Mouse (Mus musculus) layer of hippocampus, adult 2 months (tissue): ENCODE results near the gene Ankmy2. TPM values are rescaled to one million over a fixed set of nuclear protein-coding genes. Genes with fewer than 3 reads are reported as not detected.

Experiments used
- DNase-seq, 2 experiments: peaks; one replicate each; pipeline ENCODE4 v3.0.0; 2022; ENCODE audit warnings: low spot score in 2 of 2
- H3K27ac ChIP-seq: fragments of 200-600 bp; 2 replicates; pipeline ENCODE4 v1.8.1; 2022
- H3K4me3 ChIP-seq: fragments of 200-600 bp; 2 replicates; pipeline ENCODE4 v1.8.1; 2022; ENCODE audit warnings: mild to moderate bottlenecking
- CTCF ChIP-seq: fragments of 200-600 bp; conservative IDR thresholded peaks from 2 replicates; pipeline ENCODE4 v1.8.1; 2022; ENCODE audit warnings: antibody characterized with exemption, mild to moderate bottlenecking, moderate library complexity
- total RNA-seq, 2 experiments: library from RNA; stranded (reverse); gene quantifications; 2 replicates each; pipeline ENCODE4 v1.2.3; 2021

The Ankmy2 gene
- total RNA-seq, 2 experiments from 2014 or later: 55.5 to 60.2 TPM

DNA sequence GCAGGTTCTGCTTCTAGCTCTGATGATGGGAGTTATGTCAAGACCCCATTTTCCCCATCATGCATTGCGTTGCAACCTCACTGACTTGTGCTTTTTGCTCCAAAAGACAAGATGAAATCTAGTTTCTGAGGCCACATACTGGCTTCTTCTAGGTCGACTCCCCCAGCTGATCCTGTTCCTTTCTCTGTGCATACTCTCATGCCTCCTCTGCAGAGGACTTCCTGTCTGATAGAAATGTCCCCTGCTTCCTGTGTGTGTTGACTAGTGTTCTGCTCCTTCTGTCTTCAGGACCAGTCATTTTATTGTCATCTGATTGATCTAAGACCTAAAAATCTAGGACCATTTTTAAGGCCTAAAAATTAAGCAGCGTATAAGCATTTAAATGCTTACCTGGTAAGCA lies 21.5 kb upstream of the Ankmy2 start:
- Histone ChIP-seq H3K27ac (no peak overlapping the region), H3K4me3 (no peak overlapping the region)
- peak in 1 of 2 experiments; percentile 4 for DNase-seq
- TF ChIP-seq CTCF: no peak

GRCm38 (mm10) chr12:36136285-36136684 lies 20.6 kb upstream of the Ankmy2 start:
- TF ChIP-seq CTCF: no peak
- Histone ChIP-seq H3K4me3 (no peak overlapping the region), H3K27ac (no peak overlapping the region)
- DNase-seq: peak in 1 of 2 experiments; percentile 2

GRCm38 (mm10) chr12:36137192-36137591 lies 19.7 kb upstream of the Ankmy2 start:
- no peak for TF ChIP-seq CTCF
- DNase-seq: no peak
- Histone ChIP-seq H3K4me3 (no peak overlapping the region), H3K27ac (no peak overlapping the region)

DNA sequence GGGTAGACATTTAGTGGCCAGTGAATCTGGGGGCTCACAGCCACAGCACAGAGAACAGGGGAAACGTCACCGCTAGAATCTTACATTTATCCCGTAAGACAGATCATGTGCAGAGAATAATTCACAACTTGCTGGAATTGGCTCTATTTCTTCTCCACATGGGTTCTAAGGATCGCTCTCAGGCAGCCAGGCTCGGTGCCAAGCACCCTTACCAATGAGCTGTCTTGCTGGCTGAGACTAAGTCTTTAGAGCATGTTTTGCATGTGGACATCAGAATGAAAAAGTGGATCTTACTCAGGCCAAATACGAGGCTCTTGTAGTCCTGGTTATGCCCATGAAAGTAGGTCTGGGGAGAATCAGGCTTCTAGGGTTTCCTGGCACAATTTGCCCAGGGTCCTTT lies 16.5 kb upstream of the Ankmy2 start:
- TF ChIP-seq CTCF: no peak
- no peak overlapping the region for H3K27ac ChIP-seq
- H3K4me3 ChIP-seq: no peak overlapping the region
- peak; percentile 23 to 27 for DNase-seq

GRCm38 (mm10) chr12:36146230-36147011 lies 10.5 kb upstream of the Ankmy2 start:
- H3K4me3 ChIP-seq: no peak overlapping the region
- peak; percentile 51 for TF ChIP-seq CTCF
- no peak for DNase-seq
- no peak overlapping the region for H3K27ac ChIP-seq

- no peak for DNase-seq
- TF ChIP-seq CTCF: no peak
- H3K4me3 ChIP-seq: no peak overlapping the region
- H3K27ac ChIP-seq: peak overlapping the region; percentile 21
These were observed 6.6 kb upstream of the Ankmy2 start for GRCm38 (mm10) chr12:36150265-36150664.

DNA sequence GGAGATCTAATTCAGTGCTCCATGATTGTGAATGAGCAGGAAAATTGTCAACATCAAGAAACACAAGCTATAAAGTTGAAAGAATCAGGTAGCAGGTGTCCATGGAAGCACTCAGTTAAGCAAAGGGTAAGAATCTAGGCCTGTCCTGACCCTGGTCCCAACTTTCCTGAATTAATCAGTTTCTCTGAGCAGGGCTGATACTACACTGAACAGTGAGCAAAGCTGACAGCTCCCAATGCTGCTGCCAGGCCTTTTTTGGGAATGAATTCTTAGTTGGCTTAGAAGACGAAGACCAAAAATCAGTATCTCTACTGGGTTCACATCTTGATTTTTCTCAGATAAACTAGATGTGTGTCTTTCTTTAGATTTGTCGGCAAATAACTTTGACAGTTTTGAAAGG lies 6.2 kb upstream of the Ankmy2 start:
- Histone ChIP-seq H3K4me3 (no peak overlapping the region), H3K27ac (peak overlapping the region; percentile 21)
- TF ChIP-seq CTCF: no peak
- DNase-seq: no peak

DNA sequence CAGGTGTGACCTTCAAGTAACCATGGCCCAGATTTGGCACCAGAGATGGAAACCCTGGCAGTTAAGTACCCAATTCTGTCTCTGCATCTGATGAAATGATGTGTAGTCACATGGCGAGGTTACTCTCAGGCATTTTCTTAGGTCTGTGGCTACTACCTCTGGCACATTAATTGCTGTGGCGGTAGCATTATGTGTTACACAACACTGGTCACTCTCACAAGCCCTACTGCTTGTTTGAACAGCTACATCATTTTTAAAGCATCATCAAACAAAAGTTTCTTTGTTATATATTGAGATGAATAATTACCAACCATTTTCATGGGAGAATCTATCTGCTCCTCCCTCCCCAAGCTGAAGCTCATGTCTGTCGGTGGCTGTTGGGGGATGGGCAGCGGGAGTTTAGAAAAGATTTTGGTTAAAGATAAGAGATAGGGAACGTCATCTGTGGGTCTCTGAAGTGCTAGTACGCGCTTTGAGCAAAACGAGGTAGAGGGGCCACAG lies 1.7 kb upstream of the Ankmy2 start:
- TF ChIP-seq CTCF: no peak
- peak; percentile 24 to 45 for DNase-seq
- Histone ChIP-seq H3K27ac (peak overlapping the region; percentile 99), H3K4me3 (peak overlapping the region; percentile 77)

GRCm38 (mm10) chr12:36156101-36156636 lies 745 bp upstream of the Ankmy2 start:
- peak overlapping the region; percentile 77 for H3K4me3 ChIP-seq
- H3K27ac ChIP-seq: peak overlapping the region; percentile 99
- no peak for TF ChIP-seq CTCF
- DNase-seq: peak in 1 of 2 experiments; percentile 44

DNA sequence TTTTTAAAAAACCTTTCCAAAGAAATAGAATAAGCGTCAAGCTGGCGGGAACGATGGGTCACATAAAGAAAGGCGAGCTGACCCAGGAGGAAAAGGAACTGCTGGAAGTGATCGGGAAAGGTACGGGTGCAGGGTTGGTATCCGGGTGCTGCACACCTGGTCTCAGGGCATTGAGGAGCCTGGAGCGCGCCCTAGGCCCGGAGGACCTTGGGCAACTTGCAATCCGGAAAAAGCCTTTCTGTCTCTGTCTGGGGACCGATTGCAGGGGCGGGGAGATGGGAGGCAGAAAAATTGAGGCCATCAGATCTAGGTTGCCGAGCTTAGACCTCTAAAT lies 357 bp downstream of the Ankmy2 start:
- Histone ChIP-seq H3K4me3 (peak overlapping the region; percentile 77), H3K27ac (peak overlapping the region; percentile 99)
- DNase-seq: no peak
- TF ChIP-seq CTCF: no peak

GRCm38 (mm10) chr12:36157638-36158308 lies 859 bp downstream of the Ankmy2 start, which contains the start of gene Bzw2:
Gene Bzw2, minus strand, starts transcription at chr12:36158080.
- DNase-seq: peak; percentile 48 to 50
- no peak for TF ChIP-seq CTCF
- Histone ChIP-seq H3K27ac (peak within 1 kb of the TSS; percentile 99), H3K4me3 (peak within 1 kb of the TSS; percentile 77)

- H3K4me3 ChIP-seq: no peak overlapping the region
- no peak overlapping the region for H3K27ac ChIP-seq
- no peak for TF ChIP-seq CTCF
- DNase-seq: no peak
These were observed 7.3 kb downstream of the Ankmy2 start for GRCm38 (mm10) chr12:36164126-36164791.

DNA sequence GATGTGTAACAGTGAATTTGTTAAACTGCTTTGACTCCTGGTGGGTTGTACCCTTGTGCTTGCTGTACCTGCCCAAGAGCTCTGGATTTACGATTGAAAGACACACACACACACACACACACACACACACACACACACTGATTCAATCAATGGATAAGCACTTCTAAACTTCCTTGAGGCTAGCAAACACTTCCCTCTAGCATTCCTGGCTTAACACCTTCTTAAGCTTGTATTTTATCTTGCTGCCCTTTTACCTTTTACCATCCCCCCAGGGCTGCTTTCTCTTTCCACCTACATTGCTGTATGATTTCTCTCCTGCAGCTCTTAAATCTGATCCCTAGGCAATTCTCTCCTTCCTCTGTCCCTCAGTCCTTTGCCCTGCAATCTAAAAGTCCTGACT lies 8.4 kb downstream of the Ankmy2 start:
- TF ChIP-seq CTCF: no peak
- Histone ChIP-seq H3K4me3 (no peak overlapping the region), H3K27ac (no peak overlapping the region)
- DNase-seq: no peak
